Mouse (Mus musculus) forebrain, embryonic 11.5 days (tissue): ENCODE results near the gene Nid2. TPM values are rescaled to one million over a fixed set of nuclear protein-coding genes. Genes with fewer than 3 reads are reported as not detected.

Source experiments
- ATAC-seq: fragments of 200-750 bp; cut with Nextera tagmentation; replicated peaks from 2 replicates; pipeline ENCODE4 v1.8.0; 2017; ENCODE audit warnings: moderate TSS enrichment; ENCODE audit not compliant: low FRiP score
- DNase-seq: peaks from one replicate; pipeline ENCODE4 v3.0.0-alpha.2; 2017; ENCODE audit warnings: low spot score
- H3K27ac ChIP-seq: fragments of 300-500 bp; sonication (generic); 2 replicates; pipeline ENCODE4 v1.5.1; 2014; ENCODE audit warnings: low read depth, low read length
- H3K27me3 ChIP-seq: fragments of 300-500 bp; sonication (generic); 2 replicates; pipeline ENCODE4 v1.6.1; 2014; ENCODE audit warnings: mild to moderate bottlenecking, low read length, mixed read lengths; ENCODE audit not compliant: control insufficient read depth, insufficient read depth
- H3K36me3 ChIP-seq: fragments of 300-500 bp; sonication (generic); 2 replicates; pipeline ENCODE4 v1.6.1; 2014; ENCODE audit warnings: mild to moderate bottlenecking, low read length, moderate library complexity, mixed read lengths; ENCODE audit not compliant: control insufficient read depth, insufficient read depth
- H3K4me1 ChIP-seq: fragments of 300-500 bp; sonication (generic); replicated peaks from 2 replicates; pipeline ENCODE4 v1.6.1; 2014; ENCODE audit warnings: low read length, mixed read lengths; ENCODE audit not compliant: control insufficient read depth, insufficient read depth
- H3K4me2 ChIP-seq: fragments of 300-500 bp; sonication (generic); 2 replicates; pipeline ENCODE4 v1.6.1; 2014; ENCODE audit warnings: low read depth, mild to moderate bottlenecking, low read length, moderate library complexity, mixed read lengths; ENCODE audit not compliant: severe bottlenecking
- H3K4me3 ChIP-seq: fragments of 300-500 bp; sonication (generic); 2 replicates; pipeline ENCODE4 v1.5.1; 2014; ENCODE audit warnings: low read depth, low read length
- H3K9ac ChIP-seq: fragments of 300-500 bp; sonication (generic); 2 replicates; pipeline ENCODE4 v1.6.1; 2014; ENCODE audit warnings: low read length
- H3K9me3 ChIP-seq: fragments of 300-500 bp; sonication (generic); 2 replicates; pipeline ENCODE4 v1.6.1; 2016; ENCODE audit warnings: low read length, mixed read lengths; ENCODE audit not compliant: control insufficient read depth
- WGBS: fragments of 180-500 bp; shearing (Covaris S2); extraction: QIAGEN DNeasy Blood & Tissue Kit; methylation state at CpG from one replicate; pipeline ENCODE4 v1.1.7; 2014; 5-methylcytosine and 5-hydroxymethylcytosine counted together
- polyA plus RNA-seq: library from polyadenylated mRNA; unstranded; fragments of >200 nt; fragmentation: Nextera tagmentation; extraction: Ambion mirVana; gene quantifications from 2 replicates; pipeline ENCODE4 v1.2.1, GENCODE M21; 2014

The Nid2 gene
- polyA plus RNA-seq, 1 experiment from 2014 or later: 46.6 TPM

DNA sequence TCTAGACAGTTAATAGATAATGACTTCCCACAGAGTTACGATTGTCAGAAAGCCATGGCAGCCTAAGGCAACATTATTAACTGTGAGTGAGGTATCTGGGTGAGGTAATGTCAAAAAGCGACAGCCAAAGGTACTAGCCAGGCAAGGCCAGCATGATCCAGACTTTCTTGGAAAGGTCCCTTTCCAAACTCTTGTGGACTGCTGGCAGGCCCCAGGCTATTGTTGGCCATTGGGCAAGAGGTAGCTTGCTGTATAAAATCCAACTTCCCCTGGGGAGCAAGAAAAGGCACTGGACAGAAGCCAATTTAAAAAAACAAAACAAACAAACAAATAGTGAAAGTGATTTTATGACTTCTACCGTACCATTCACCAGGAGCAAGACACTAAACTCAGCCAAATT is 56.3 kb downstream of the Nid2 start:
- WGBS: 86% methylated on average over 3 of the region's 3 CpGs
- Histone ChIP-seq H3K4me1 (no peaks in the 10 kb centered on the region), H3K27ac (no peak overlapping the region), H3K9me3 (no peaks in the 10 kb centered on the region), H3K27me3 (no peaks in the 10 kb centered on the region), H3K36me3 (no peaks in the 10 kb centered on the region; the same call in none of the 2 replicates), H3K4me3 (no peak overlapping the region), H3K4me2 (no peak overlapping the region), H3K9ac (no peak overlapping the region)
- ATAC-seq: no peak
- no peak for DNase-seq

DNA sequence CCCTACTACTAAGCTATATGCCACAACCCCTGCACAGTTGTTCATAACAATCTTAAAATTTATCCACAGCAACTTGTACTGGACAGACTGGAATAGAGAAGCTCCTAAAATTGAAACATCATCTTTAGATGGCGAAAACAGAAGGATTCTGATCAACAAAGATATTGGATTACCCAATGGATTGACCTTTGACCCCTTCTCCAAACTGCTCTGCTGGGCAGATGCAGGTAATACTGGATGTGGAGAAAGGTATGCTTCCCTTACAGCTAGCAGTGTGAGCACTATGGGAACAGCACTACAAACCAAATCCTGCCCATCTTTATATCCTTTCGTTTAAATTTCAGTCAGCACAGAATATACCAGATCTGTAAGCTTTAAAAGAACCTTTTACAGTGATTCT is 56.8 kb downstream of the Nid2 start:
- H3K9me3 ChIP-seq: no peaks in the 10 kb centered on the region
- H3K4me1 ChIP-seq: no peaks in the 10 kb centered on the region
- H3K4me3 ChIP-seq: no peak overlapping the region
- H3K9ac ChIP-seq: no peak overlapping the region
- H3K27me3 ChIP-seq: no peaks in the 10 kb centered on the region
- WGBS: 86% methylated on average over 2 of the region's 2 CpGs
- ATAC-seq (no peak), DNase-seq (no peak)
- H3K36me3 ChIP-seq: no peaks in the 10 kb centered on the region; the same call in none of the 2 replicates
- no peak overlapping the region for H3K4me2 ChIP-seq
- no peak overlapping the region for H3K27ac ChIP-seq

DNA sequence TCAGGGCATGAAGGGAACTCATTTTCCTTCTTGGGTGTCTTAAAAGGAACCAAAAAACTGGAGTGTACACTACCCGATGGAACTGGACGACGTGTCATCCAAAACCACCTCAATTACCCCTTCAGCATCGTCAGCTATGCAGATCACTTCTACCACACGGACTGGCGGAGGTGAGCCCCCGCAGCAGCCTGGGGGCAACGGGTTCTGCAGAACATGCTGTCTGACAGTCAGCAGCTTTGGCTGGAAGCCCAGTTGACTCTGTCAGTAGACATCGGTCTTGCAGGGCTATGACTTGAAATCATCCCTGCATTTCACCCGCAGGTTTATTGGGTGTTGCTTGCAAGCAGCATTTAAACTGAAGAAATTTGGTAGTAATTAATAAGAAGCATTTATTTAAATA is 58.9 kb downstream of the Nid2 start:
- Histone ChIP-seq H3K27me3 (no peaks in the 10 kb centered on the region), H3K4me2 (no peak overlapping the region), H3K9ac (no peak overlapping the region), H3K27ac (no peak overlapping the region), H3K9me3 (no peaks in the 10 kb centered on the region), H3K4me1 (no peaks in the 10 kb centered on the region), H3K4me3 (no peak overlapping the region), H3K36me3 (peaks cover 8% of the 10 kb centered on the region)
- DNase-seq: no peak
- no peak for ATAC-seq
- WGBS: 87% methylated on average over 10 of the region's 10 CpGs

DNA sequence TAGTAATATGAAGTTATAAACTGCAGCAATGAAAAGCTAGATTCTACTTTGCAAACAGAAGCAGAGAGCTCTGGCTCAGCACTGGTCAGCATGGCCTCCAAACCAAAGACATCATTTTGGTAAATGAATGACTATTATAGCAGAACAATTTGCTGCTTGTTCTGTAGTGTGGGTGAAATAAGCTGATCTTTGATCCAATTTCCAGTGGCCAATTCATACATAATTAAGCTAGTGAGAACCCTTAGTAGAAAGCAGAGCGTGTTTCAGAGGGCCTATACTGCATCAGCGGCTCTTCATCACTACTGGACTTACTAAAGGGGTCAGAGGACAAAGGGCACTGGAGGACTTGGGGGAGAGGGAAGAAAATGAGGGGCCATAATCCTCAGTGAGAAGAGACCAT is 62.0 kb downstream of the Nid2 start:
- ATAC-seq (no peak), DNase-seq (no peak)
- 88% methylated on average over 2 of the region's 2 CpGs for WGBS
- no peaks in the 10 kb centered on the region for H3K9me3 ChIP-seq
- H3K36me3 ChIP-seq: peaks cover 15% of the 10 kb centered on the region
- H3K27ac ChIP-seq: no peak overlapping the region
- no peak overlapping the region for H3K4me2 ChIP-seq
- H3K9ac ChIP-seq: no peak overlapping the region
- no peak overlapping the region for H3K4me3 ChIP-seq
- H3K27me3 ChIP-seq: no peaks in the 10 kb centered on the region
- no peaks in the 10 kb centered on the region for H3K4me1 ChIP-seq

DNA sequence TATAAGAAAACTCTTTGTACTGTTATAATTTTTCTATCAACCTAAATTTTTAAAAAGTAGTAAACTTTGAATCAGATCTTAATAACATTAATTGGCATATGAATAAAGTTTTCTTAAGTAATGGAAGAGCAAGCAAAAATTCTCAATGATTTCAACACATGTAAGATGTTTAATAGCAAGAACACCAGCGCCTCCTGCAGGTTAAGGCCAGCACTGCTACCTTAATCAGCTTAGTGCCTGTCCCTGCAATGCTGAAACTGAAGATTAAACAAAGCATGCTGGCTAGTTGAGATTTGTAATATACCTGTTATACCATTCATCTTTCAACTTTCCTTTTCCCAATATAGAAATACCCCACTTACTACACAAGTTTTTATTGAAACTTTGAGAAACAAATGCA is 66.9 kb downstream of the Nid2 start:
- Histone ChIP-seq H3K9ac (no peak overlapping the region), H3K27me3 (no peaks in the 10 kb centered on the region), H3K4me1 (peaks cover 4% of the 10 kb centered on the region; the same call in 1 of the 2 replicates), H3K9me3 (no peaks in the 10 kb centered on the region), H3K4me3 (no peak overlapping the region), H3K4me2 (no peak overlapping the region), H3K27ac (no peak overlapping the region), H3K36me3 (peaks cover 22% of the 10 kb centered on the region)
- ATAC-seq: no peak
- 13% methylated on average over 1 of the region's 1 CpGs for WGBS
- DNase-seq: peak; percentile 89

DNA sequence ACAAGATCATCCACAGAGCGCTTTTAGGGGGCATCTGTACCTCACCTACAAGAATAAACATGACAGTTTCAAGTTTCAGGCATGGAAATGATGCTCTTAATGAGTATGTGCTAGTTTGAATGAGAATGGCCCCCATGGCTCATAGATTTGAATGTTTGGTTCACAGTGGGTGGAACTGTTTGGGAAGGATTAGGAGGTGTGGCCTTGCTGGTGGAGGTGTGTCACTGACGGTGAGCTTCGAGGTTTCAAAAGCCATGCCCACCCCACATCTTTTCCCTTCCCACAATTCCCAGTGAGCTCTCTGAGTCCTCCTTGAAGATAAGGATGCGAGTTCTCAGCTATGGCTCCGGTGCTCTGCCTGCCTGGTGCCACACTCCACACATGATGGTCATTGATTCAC is 70.6 kb downstream of the Nid2 start:
- H3K27me3 ChIP-seq: no peaks in the 10 kb centered on the region
- DNase-seq (no peak), ATAC-seq (no peak)
- WGBS: 99% methylated on average over 5 of the region's 5 CpGs
- H3K9ac ChIP-seq: no peak overlapping the region
- peaks cover 7% of the 10 kb centered on the region for H3K36me3 ChIP-seq
- no peak overlapping the region for H3K27ac ChIP-seq
- no peak overlapping the region for H3K4me3 ChIP-seq
- peaks cover 9% of the 10 kb centered on the region; the same call in 1 of the 2 replicates for H3K4me1 ChIP-seq
- no peaks in the 10 kb centered on the region for H3K9me3 ChIP-seq
- no peak overlapping the region for H3K4me2 ChIP-seq

DNA sequence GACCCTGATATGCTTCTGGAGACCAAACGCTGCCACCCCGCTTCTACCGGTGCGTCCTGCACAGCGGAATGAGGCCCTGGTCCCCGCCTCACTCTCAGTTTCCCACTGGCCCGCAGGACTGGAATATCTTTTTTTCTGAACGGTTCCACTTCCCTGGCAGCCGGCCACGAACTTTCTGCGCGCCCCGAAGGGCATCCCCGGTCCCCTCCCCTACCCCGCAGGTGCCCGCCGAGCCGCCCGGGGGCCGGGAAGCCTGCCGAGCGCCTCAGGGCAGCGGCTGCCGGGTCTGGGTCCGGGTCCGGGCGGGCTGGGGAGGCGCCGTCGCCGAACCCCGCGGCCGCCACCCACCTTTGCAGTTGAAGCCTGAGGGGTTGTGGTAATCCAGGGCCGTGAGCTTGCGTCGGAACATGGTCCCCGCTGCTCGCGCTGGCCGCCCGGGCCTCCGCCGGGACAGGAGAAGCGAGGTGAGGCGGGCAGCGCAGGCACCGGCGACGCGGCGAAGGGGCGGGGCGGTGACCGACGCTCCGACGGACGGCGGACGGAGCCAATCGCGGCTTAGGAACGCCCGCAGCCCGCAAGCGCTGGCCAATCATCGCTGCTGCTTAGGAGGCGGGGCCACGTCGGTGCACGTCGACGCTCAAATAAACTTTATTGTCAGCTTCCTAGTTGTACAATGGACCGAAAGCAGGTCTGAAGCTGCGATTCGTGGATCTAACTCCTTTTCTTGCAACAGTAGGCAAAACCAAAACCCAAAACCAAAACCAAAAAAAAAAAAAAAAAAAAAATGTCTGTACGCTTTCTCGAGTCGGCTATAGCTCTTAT is 72.5 kb downstream of the Nid2 start, which contains the start of gene Rtraf:
Gene Rtraf, minus strand, starts transcription at position 504 of the 822 bp plus-strand sequence.
- Histone ChIP-seq H3K36me3 (peaks cover 7% of the 10 kb centered on the region), H3K4me1 (peaks cover 9% of the 10 kb centered on the region; the same call in 1 of the 2 replicates), H3K9ac (peak within 1 kb of the TSS; percentile 89), H3K27me3 (no peaks in the 10 kb centered on the region), H3K9me3 (no peaks in the 10 kb centered on the region), H3K4me3 (peak within 1 kb of the TSS; percentile 94), H3K4me2 (peak within 1 kb of the TSS; percentile 71), H3K27ac (peak within 1 kb of the TSS; percentile 81; the same call in 1 of the 2 replicates)
- ATAC-seq: peak; percentile 96
- DNase-seq: peak; percentile 96
- WGBS: under 1% methylated on average over 80 of the region's 80 CpGs

DNA sequence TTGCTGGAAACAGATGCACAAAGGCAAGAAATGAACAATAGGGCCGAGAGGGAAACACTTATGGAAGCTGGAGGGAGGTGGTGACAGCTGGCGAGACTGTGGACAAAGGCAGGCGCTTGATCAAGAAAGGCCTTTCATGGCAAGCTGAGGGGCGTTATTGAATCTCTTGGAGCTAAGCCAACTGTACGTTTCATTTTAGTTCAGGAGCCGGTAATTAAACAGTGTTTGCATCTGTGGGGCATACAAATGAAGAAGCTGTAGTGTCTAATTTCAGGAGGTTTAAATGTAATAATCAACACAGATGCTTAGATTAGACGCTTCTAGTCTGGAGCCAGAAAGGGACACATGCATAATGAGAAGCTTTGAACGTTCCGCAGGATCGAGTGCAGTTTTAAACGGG is 74.4 kb downstream of the Nid2 start:
- no peaks in the 10 kb centered on the region for H3K27me3 ChIP-seq
- peak overlapping the region; percentile 81 for H3K27ac ChIP-seq
- H3K36me3 ChIP-seq: peaks cover 7% of the 10 kb centered on the region
- ATAC-seq: peak; percentile 68
- DNase-seq: peak; percentile 73
- H3K4me2 ChIP-seq: peak overlapping the region; percentile 5; the same call in 1 of the 2 replicates
- H3K4me1 ChIP-seq: peaks cover 9% of the 10 kb centered on the region; the same call in 1 of the 2 replicates
- H3K9me3 ChIP-seq: no peaks in the 10 kb centered on the region
- 35% methylated on average over 11 of the region's 11 CpGs for WGBS
- H3K9ac ChIP-seq: no peak overlapping the region
- no peak overlapping the region for H3K4me3 ChIP-seq

DNA sequence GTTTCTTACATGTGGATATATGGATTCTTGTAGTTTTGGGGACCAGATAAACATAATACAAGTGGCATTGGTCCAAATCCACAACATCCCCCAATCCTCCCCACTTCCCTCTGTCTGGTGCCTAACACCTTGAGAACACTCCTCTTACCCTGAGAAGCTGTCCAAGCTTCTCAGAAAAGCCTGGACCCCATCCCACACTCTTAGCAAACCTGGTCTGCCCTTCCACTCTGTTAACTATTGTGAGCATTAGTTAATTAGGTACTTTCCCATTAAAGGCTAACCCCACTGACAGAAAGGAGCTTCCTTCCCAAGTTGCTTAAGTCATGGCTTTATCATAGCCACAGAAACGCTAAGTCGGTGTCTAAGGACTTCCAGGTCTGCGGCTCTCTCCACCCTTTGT is 85.2 kb downstream of the Nid2 start:
- no peaks in the 10 kb centered on the region for H3K27me3 ChIP-seq
- H3K27ac ChIP-seq: no peak overlapping the region
- H3K9me3 ChIP-seq: no peaks in the 10 kb centered on the region
- no peak overlapping the region for H3K4me3 ChIP-seq
- H3K4me1 ChIP-seq: 0 out of 2 replicates have a peak, but pooled peaks cover 4% of the 10 kb centered on the region
- no peak for ATAC-seq
- no peak for DNase-seq
- H3K4me2 ChIP-seq: no peak overlapping the region
- 82% methylated on average over 3 of the region's 3 CpGs for WGBS
- no peak overlapping the region for H3K9ac ChIP-seq
- no peaks in the 10 kb centered on the region for H3K36me3 ChIP-seq
